Mouse (Mus musculus) liver, embryonic 14.5 days (tissue): ENCODE results near the gene Ccl6.

Source experiments
- CTCF ChIP-seq: IDR thresholded peaks from 2 replicates; pipeline ENCODE4 v1.5.1; 2016; ENCODE audit warnings: antibody characterized with exemption, low read depth, control low read depth
- EP300 ChIP-seq: IDR thresholded peaks from 2 replicates; pipeline ENCODE4 v1.6.1; 2016; ENCODE audit warnings: antibody characterized with exemption, low read depth

DNA sequence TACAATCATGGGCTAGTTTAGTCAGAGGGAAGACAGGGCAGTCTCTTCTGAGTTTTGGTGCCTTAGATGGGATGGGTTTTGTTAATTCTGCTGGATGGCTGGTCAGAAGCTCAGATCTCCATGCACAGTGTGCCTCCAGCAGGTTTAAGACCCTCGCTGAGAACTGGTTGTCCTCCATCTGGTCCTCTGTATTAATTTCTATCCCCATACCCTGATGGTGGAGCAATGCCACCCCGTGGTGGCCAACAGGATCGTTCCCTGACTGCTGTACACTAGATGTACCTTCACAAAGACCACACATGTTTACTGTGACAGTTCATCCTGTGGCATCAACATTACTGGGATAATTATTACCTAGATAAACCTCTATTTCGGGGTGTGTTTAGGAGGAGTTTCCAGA is 39.9 kb upstream of the Ccl6 start:
- TF ChIP-seq CTCF (peak; percentile 53), EP300 (no peak)
